Mouse (Mus musculus): ENCODE data around the gene Naa38.

- TF ChIP-seq CTCF (IDR thresholded peaks at IDR 0.05; ENCODE audit: borderline replicate concordance, insufficient read depth, low read depth, low read length): no peak
- TF ChIP-seq POLR2A (IDR thresholded peaks at IDR 0.05; ENCODE audit: borderline replicate concordance, insufficient read depth, low read length): no peak
These were observed 10.3 kb downstream of the Naa38 start for GRCm38 (mm10) chr11:69405397-69406200.

Data from cerebellum, adult 2 months (tissue).